ENCODE assay signal across 12 mouse cellular contexts in genomic region chr1:190334471-190334870, GRCm38 (mm10).
"Had no signal": no experiment of that assay in that cellular context is flagged by ENCODE, and none has a peak within 500 bp of the region (broad histone marks: within the 10 kb centered on the region; RNA-seq: fewer than 3 reads in every experiment).

No protein-coding gene starts in this region.

- H3K4me1 ChIP-seq: limb, embryonic 13.5 days; stomach, embryonic 15.5 days had no signal

- DNase-seq: kidney, adult 8-10 months; lung, adult 18-20 months; lung, postnatal 4 days; thymus, adult 2 months; thymus, postnatal 25 days had no signal

- H3K36me3 ChIP-seq: limb, embryonic 13.5 days; midbrain, embryonic 12.5 days; neural tube, embryonic 15.5 days; stomach, embryonic 15.5 days had no signal

- ATAC-seq: lung, postnatal 0 days had no signal

- H3K4me3 ChIP-seq: limb, embryonic 13.5 days; midbrain, embryonic 12.5 days; myocyte; neural tube, embryonic 15.5 days; stomach, embryonic 15.5 days had no signal

- H3K27me3 ChIP-seq: stomach, embryonic 15.5 days had no signal

- H3K9ac ChIP-seq: limb, embryonic 13.5 days; liver, embryonic 14.5 days; midbrain, embryonic 12.5 days; neural tube, embryonic 15.5 days; stomach, embryonic 15.5 days had no signal

- H3K9me3 ChIP-seq: limb, embryonic 13.5 days; midbrain, embryonic 12.5 days; neural tube, embryonic 15.5 days; stomach, embryonic 15.5 days had no signal

- H3K4me2 ChIP-seq: limb, embryonic 13.5 days; midbrain, embryonic 12.5 days; neural tube, embryonic 15.5 days; stomach, embryonic 15.5 days had no signal

- H3K27ac ChIP-seq: limb, embryonic 13.5 days; liver, embryonic 14.5 days; midbrain, embryonic 12.5 days; neural tube, embryonic 15.5 days; stomach, embryonic 15.5 days had no signal
